Mouse (Mus musculus): Measurements from ENCODE around the gene Sf3b3.

- no peak for TF ChIP-seq CTCF (IDR thresholded peaks at IDR 0.05; ENCODE audit: control insufficient read depth, insufficient read depth, insufficient read length)
- TF ChIP-seq USF1 (IDR thresholded peaks at IDR 0.05; ENCODE audit: low read depth), result no peak
Observed at GRCm38 (mm10) chr8:110847645-110848495, 1.3 kb upstream of the Sf3b3 start.
